Mouse (Mus musculus) midbrain, postnatal 0 days (tissue): ENCODE results near the gene Samd10. TPM values are rescaled to one million over a fixed set of nuclear protein-coding genes. Genes with fewer than 3 reads are reported as not detected.

Experiments used
- ATAC-seq: fragments of 200-750 bp; cut with Nextera tagmentation; 2 replicates; pipeline ENCODE4 v1.8.0; 2017; ENCODE audit warnings: moderate number of reproducible peaks, mild to moderate bottlenecking, moderate TSS enrichment, moderate library complexity; ENCODE audit not compliant: low FRiP score
- DNase-seq: peaks from one replicate; pipeline ENCODE4 v3.0.0-alpha.2; 2015; ENCODE audit warnings: low spot score
- H3K27ac ChIP-seq: fragments of 300-500 bp; sonication (generic); 2 replicates; pipeline ENCODE4 v1.5.1; 2014; ENCODE audit warnings: low read depth, mild to moderate bottlenecking, low read length, mixed read lengths
- H3K27me3 ChIP-seq: fragments of 300-500 bp; sonication (generic); 2 replicates; pipeline ENCODE4 v1.6.1; 2014; ENCODE audit warnings: low read length, control low read depth, mixed read lengths; ENCODE audit not compliant: insufficient read depth
- H3K36me3 ChIP-seq: fragments of 300-500 bp; sonication (generic); 2 replicates; pipeline ENCODE4 v1.6.1; 2014; ENCODE audit warnings: low read length, control low read depth, mixed read lengths; ENCODE audit not compliant: insufficient read depth
- H3K4me1 ChIP-seq: fragments of 300-500 bp; sonication (generic); 2 replicates; pipeline ENCODE4 v1.6.1; 2014; ENCODE audit warnings: mild to moderate bottlenecking, control low read depth, antibody characterized with exemption, low read length, mixed read lengths; ENCODE audit not compliant: insufficient read depth
- H3K4me2 ChIP-seq: fragments of 300-500 bp; sonication (generic); 2 replicates; pipeline ENCODE4 v1.6.1; 2014; ENCODE audit warnings: low read depth, mild to moderate bottlenecking, low read length, mixed read lengths; ENCODE audit not compliant: poor library complexity, severe bottlenecking
- H3K4me3 ChIP-seq: fragments of 300-500 bp; sonication (generic); 2 replicates; pipeline ENCODE4 v1.5.1; 2014; ENCODE audit warnings: low read depth, mild to moderate bottlenecking, low read length, moderate library complexity
- H3K9ac ChIP-seq: fragments of 300-500 bp; sonication (generic); replicated peaks from 2 replicates; pipeline ENCODE4 v1.6.1; 2014; ENCODE audit warnings: mild to moderate bottlenecking, low read length, moderate library complexity, mixed read lengths; ENCODE audit not compliant: poor library complexity, severe bottlenecking
- H3K9me3 ChIP-seq: fragments of 300-500 bp; sonication (generic); 2 replicates; pipeline ENCODE4 v1.6.1; 2016; ENCODE audit warnings: low read length, control low read depth
- CTCF ChIP-seq: IDR thresholded peaks from 2 replicates; pipeline ENCODE4 v1.5.1; 2016; ENCODE audit warnings: antibody characterized with exemption, mild to moderate bottlenecking
- WGBS: fragments of 180-500 bp; shearing (Covaris S2); extraction: QIAGEN DNeasy Blood & Tissue Kit; methylation state at CpG from one replicate; pipeline ENCODE4 v1.1.7; 2014; 5-methylcytosine and 5-hydroxymethylcytosine counted together
- polyA plus RNA-seq: library from polyadenylated mRNA; unstranded; fragments of >200 nt; fragmentation: Nextera tagmentation; extraction: Ambion mirVana; gene quantifications from 2 replicates; pipeline ENCODE4 v1.2.1, GENCODE M21; 2015
- total RNA-seq: library from RNA; depleted of rRNA; stranded (reverse); fragments of >200 nt; gene quantifications from 2 replicates; pipeline ENCODE4 v1.2.3, GENCODE M21; 2014

Samd10 gene
- total and polyA plus RNA-seq, 2 experiments from 2014 or later = 140 to 174 TPM

GRCm38 (mm10) chr2:181580131-181580772 is 18.8 kb downstream of the Samd10 start:
- no peak for TF ChIP-seq CTCF
- 75% methylated on average over 5 of the region's 5 CpGs for WGBS
- peak overlapping the region; percentile 87; the same call in 1 of the 2 replicates for H3K9ac ChIP-seq
- peak overlapping the region; percentile 92 for H3K4me2 ChIP-seq
- peaks cover 7% of the 10 kb centered on the region; the same call in 1 of the 2 replicates for H3K4me1 ChIP-seq
- peak overlapping the region; percentile 93 for H3K27ac ChIP-seq
- ATAC-seq (no peak), DNase-seq (no peak)
- H3K9me3 ChIP-seq = no peaks in the 10 kb centered on the region
- peaks cover 16% of the 10 kb centered on the region for H3K36me3 ChIP-seq
- H3K4me3 ChIP-seq = peak overlapping the region; percentile 76
- no peaks in the 10 kb centered on the region for H3K27me3 ChIP-seq

- no peaks in the 10 kb centered on the region for H3K27me3 ChIP-seq
- peaks cover 7% of the 10 kb centered on the region; the same call in 1 of the 2 replicates for H3K4me1 ChIP-seq
- H3K4me3 ChIP-seq = no peak overlapping the region
- H3K4me2 ChIP-seq = no peak overlapping the region
- TF ChIP-seq CTCF = no peak
- no peak for DNase-seq
- H3K9ac ChIP-seq = no peak overlapping the region
- peaks cover 13% of the 10 kb centered on the region for H3K36me3 ChIP-seq
- WGBS = 79% methylated on average over 1 of the region's 1 CpGs
- no peak overlapping the region for H3K27ac ChIP-seq
- no peak for ATAC-seq
- no peaks in the 10 kb centered on the region for H3K9me3 ChIP-seq
Measured at GRCm38 (mm10) chr2:181579681-181580080, 19.3 kb downstream of the Samd10 start.

GRCm38 (mm10) chr2:181578790-181579618 is 20.0 kb downstream of the Samd10 start:
- Histone ChIP-seq H3K27ac (no peak overlapping the region), H3K4me1 (peaks cover 7% of the 10 kb centered on the region; the same call in 1 of the 2 replicates), H3K4me3 (no peak overlapping the region), H3K36me3 (peaks cover 10% of the 10 kb centered on the region), H3K9me3 (no peaks in the 10 kb centered on the region), H3K4me2 (no peak overlapping the region), H3K9ac (no peak overlapping the region), H3K27me3 (no peaks in the 10 kb centered on the region)
- no peak for TF ChIP-seq CTCF
- DNase-seq (no peak), ATAC-seq (no peak)
- WGBS = 77% methylated on average over 5 of the region's 5 CpGs

GRCm38 (mm10) chr2:181577981-181578581 is 20.9 kb downstream of the Samd10 start:
- DNase-seq (no peak), ATAC-seq (no peak)
- Histone ChIP-seq H3K27ac (no peak overlapping the region), H3K4me2 (no peak overlapping the region), H3K4me1 (peaks cover 7% of the 10 kb centered on the region; the same call in 1 of the 2 replicates), H3K27me3 (no peaks in the 10 kb centered on the region), H3K4me3 (no peak overlapping the region), H3K9me3 (no peaks in the 10 kb centered on the region), H3K36me3 (peaks cover 14% of the 10 kb centered on the region), H3K9ac (no peak overlapping the region; the same call in 1 of the 2 replicates)
- no peak for TF ChIP-seq CTCF
- WGBS = 77% methylated on average over 7 of the region's 7 CpGs

- no peak overlapping the region for H3K4me2 ChIP-seq
- H3K27me3 ChIP-seq = no peaks in the 10 kb centered on the region
- no peak overlapping the region for H3K4me3 ChIP-seq
- WGBS = 75% methylated on average over 2 of the region's 2 CpGs
- H3K9me3 ChIP-seq = no peaks in the 10 kb centered on the region
- H3K36me3 ChIP-seq = peaks cover 14% of the 10 kb centered on the region
- H3K4me1 ChIP-seq = peaks cover 7% of the 10 kb centered on the region; the same call in 1 of the 2 replicates
- H3K9ac ChIP-seq = no peak overlapping the region
- TF ChIP-seq CTCF = no peak
- no peak overlapping the region for H3K27ac ChIP-seq
- DNase-seq = peak; percentile 26
- no peak for ATAC-seq
Measured at GRCm38 (mm10) chr2:181577126-181577525, 21.9 kb downstream of the Samd10 start.
